In genomic region chr2:124612727-124613510, GRCm38 (mm10) we compare ENCODE assay signal across 9 mouse cellular contexts.
DNase-seq lines count a peak whose midpoint lies in the region; ATAC-seq and TF ChIP-seq lines count a peak whose summit lies in the region.
"Had no signal": no experiment of that assay in that cellular context is flagged by ENCODE, and none has a peak within 500 bp of the region (broad histone marks: within the 10 kb centered on the region; RNA-seq: fewer than 3 reads in every experiment).

No protein-coding gene starts in this region.

- DNase-seq in cerebellum, adult 9-10 months = peak; percentile 38
- DNase-seq in lung, postnatal 0 days (ENCODE audit: low spot score) = no peak
- DNase-seq in lung, adult 18-20 months = no peak
- DNase-seq in testis, postnatal 14 days (ENCODE audit: low spot score) = no peak
- DNase-seq in cerebellum, postnatal 25 days = no peak
- DNase-seq in cerebellum, adult 11 months = no peak
- DNase-seq: right cerebral cortex, postnatal 4 days had no signal

- H3K4me3 ChIP-seq in lung, postnatal 0 days (ENCODE audit: low read depth, low read length) = peak overlapping the region; percentile 76
- H3K4me3 ChIP-seq in liver, embryonic 16.5 days (ENCODE audit: low read depth, low read length) = peak overlapping the region; percentile 12; the same call in 1 of the 2 replicates

- H3K4me2 ChIP-seq in lung, postnatal 0 days (replicated peaks; ENCODE audit: low read depth, low read length) = peak overlapping the region; percentile 88
- peak overlapping the region; percentile 2; the same call in 1 of the 2 replicates for H3K4me2 ChIP-seq in liver, embryonic 16.5 days (ENCODE audit: low read depth, low read length)

- peak overlapping the region; percentile 16; the same call in 1 of the 2 replicates for H3K9ac ChIP-seq in lung, postnatal 0 days (replicated peaks; ENCODE audit: low read depth)
- H3K9ac ChIP-seq in liver, embryonic 16.5 days (ENCODE audit: low read depth, low read length) = no peak overlapping the region

- H3K27me3 ChIP-seq in lung, postnatal 0 days (replicated peaks; ENCODE audit: insufficient read depth, low read length) = no peaks in the 10 kb centered on the region
- H3K27me3 ChIP-seq in liver, embryonic 16.5 days (ENCODE audit: control insufficient read depth, insufficient read depth, low read depth, low read length) = peaks cover 26% of the 10 kb centered on the region

- H3K27ac ChIP-seq in lung, postnatal 0 days (ENCODE audit: low read length) = no peak overlapping the region
- no peak overlapping the region for H3K27ac ChIP-seq in liver, embryonic 16.5 days (ENCODE audit: low read length)

- no peak for TF ChIP-seq EP300 in lung, postnatal 0 days (IDR thresholded peaks at IDR 0.05)

- H3K9me3 ChIP-seq in lung, postnatal 0 days (ENCODE audit: low read length) = no peaks in the 10 kb centered on the region
- H3K9me3 ChIP-seq in liver, embryonic 16.5 days (replicated peaks; ENCODE audit: control insufficient read depth, low read length) = no peaks in the 10 kb centered on the region

- 30% methylated on average over 10 of the region's 10 CpGs for WGBS in lung, postnatal 0 days
- WGBS in liver, embryonic 16.5 days (ENCODE audit: insufficient replicate concordance) = 56% methylated on average over 10 of the region's 10 CpGs

- TF ChIP-seq CTCF in lung, postnatal 0 days (IDR thresholded peaks at IDR 0.05) = no peak

- no peak for ATAC-seq in cerebellum, adult (ENCODE audit: insufficient number of reproducible peaks, low FRiP score, low TSS enrichment)
- no peak for ATAC-seq in lung, postnatal 0 days
- no peak for ATAC-seq in liver, embryonic 16.5 days (ENCODE audit: low read depth)

- H3K36me3 ChIP-seq in lung, postnatal 0 days (ENCODE audit: insufficient read depth, low read length) = no peaks in the 10 kb centered on the region
- no peaks in the 10 kb centered on the region for H3K36me3 ChIP-seq in liver, embryonic 16.5 days (ENCODE audit: control insufficient read depth, insufficient read depth)

- peaks cover 11% of the 10 kb centered on the region; the same call in 1 of the 2 replicates for H3K4me1 ChIP-seq in lung, postnatal 0 days (ENCODE audit: insufficient read depth, low read depth, low read length)
- no peaks in the 10 kb centered on the region; the same call in 1 of the 2 replicates for H3K4me1 ChIP-seq in liver, embryonic 16.5 days (ENCODE audit: control insufficient read depth, low read depth, low read length)
